Mouse (Mus musculus): ENCODE results near the gene Bnc1.

DNA sequence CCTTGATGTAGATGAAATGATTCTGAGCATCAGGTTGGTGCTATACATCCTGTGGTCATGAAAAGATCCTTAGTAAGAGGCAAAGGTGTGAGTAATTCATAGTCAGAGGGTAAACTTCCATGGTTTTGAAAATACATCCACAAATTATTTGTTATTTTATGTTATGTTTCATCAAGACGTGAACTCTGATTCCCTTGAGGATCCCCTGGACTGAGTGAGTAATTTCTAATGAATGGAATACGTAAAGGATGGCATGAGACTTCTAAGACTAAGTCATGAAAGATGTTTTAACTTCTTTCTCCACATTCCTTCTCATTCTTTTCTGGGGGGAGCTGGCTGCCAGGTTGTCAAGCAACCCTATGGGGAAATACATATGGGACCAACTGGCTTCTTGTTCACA, 31.6 kb upstream of the Bnc1 start:
- TF ChIP-seq CTCF (IDR thresholded peaks at IDR 0.05; ENCODE audit: low read depth) (no peak), EP300 (optimal IDR thresholded peaks at IDR 0.05) (no peak)
